Mouse (Mus musculus): ENCODE measurements at regions not wholly inside any gene's neighbourhood (a gene's known extent, or its start where the extent isn't known, plus 50 kb on each side); places are given as distances from the start of the nearest gene placed in this dataset.
A peak's percentile ranks its signal among the peaks of the same experiment; 100 is the strongest.

GRCm38 (mm10) chr3:148572493-148572892 is 417.9 kb downstream of the Adgrl2 start:
- DNase-seq (ENCODE audit: low spot score in 2 of 2) = no peak
- intact Hi-C loops (cut with DNase I) = no loop called here

- intact Hi-C loops (cut with DNase I) = no loop called here
- DNase-seq (ENCODE audit: low spot score in 2 of 2) = no peak
Measured at GRCm38 (mm10) chr3:148564716-148565115, 425.6 kb downstream of the Adgrl2 start.

- intact Hi-C loops (cut with DNase I) = no loop called here
Measured at GRCm38 (mm10) chr3:148561211-148561610, 429.1 kb downstream of the Adgrl2 start.

GRCm38 (mm10) chr3:148559752-148560460 is 430.4 kb downstream of the Adgrl2 start:
- DNase-seq (ENCODE audit: low spot score in 2 of 2) = peak in 1 of 2 experiments; percentile 2
- intact Hi-C loops (cut with DNase I) = no loop called here

More at GRCm38 (mm10) chr3:148561211-148561610, 429.1 kb downstream of the Adgrl2 start:
- DNase-seq (ENCODE audit: low spot score in 2 of 2) = no peak

- intact Hi-C loops (cut with DNase I) = no loop called here
- DNase-seq (ENCODE audit: low spot score in 2 of 2) = no peak
Measured at GRCm38 (mm10) chr3:148558592-148559157, 431.7 kb downstream of the Adgrl2 start.

- no peak for DNase-seq (ENCODE audit: low spot score in 2 of 2)
- intact Hi-C loops (cut with DNase I) = no loop called here
Measured at GRCm38 (mm10) chr3:148555324-148555723, 435.0 kb downstream of the Adgrl2 start.

- intact Hi-C loops (cut with DNase I) = no loop called here
- no peak for DNase-seq (ENCODE audit: low spot score in 2 of 2)
Measured at GRCm38 (mm10) chr3:148550716-148551115, 439.6 kb downstream of the Adgrl2 start.

GRCm38 (mm10) chr3:148544929-148545328 is 445.4 kb downstream of the Adgrl2 start:
- intact Hi-C loops (cut with DNase I) = no loop called here

GRCm38 (mm10) chr3:148542217-148542616 is 448.1 kb downstream of the Adgrl2 start:
- intact Hi-C loops (cut with DNase I) = no loop called here
- no peak for DNase-seq (ENCODE audit: low spot score in 2 of 2)

More at GRCm38 (mm10) chr3:148544929-148545328, 445.4 kb downstream of the Adgrl2 start:
- no peak for DNase-seq (ENCODE audit: low spot score in 2 of 2)

GRCm38 (mm10) chr3:148537669-148538271 is 452.6 kb downstream of the Adgrl2 start:
- intact Hi-C loops (cut with DNase I) = no loop called here
- DNase-seq (ENCODE audit: low spot score in 2 of 2) = no peak

- intact Hi-C loops (cut with DNase I) = no loop called here
Measured at GRCm38 (mm10) chr3:148529893-148530292, 460.5 kb downstream of the Adgrl2 start.

GRCm38 (mm10) chr3:148510381-148510780 is 480.0 kb downstream of the Adgrl2 start:
- DNase-seq (ENCODE audit: low spot score in 2 of 2) = no peak
- intact Hi-C loops (cut with DNase I) = no loop called here

More at GRCm38 (mm10) chr3:148529893-148530292, 460.5 kb downstream of the Adgrl2 start:
- no peak for DNase-seq (ENCODE audit: low spot score in 2 of 2)

- intact Hi-C loops (cut with DNase I) = no loop called here
- DNase-seq (ENCODE audit: low spot score in 2 of 2) = no peak
Measured at GRCm38 (mm10) chr3:148504928-148505327, 485.4 kb downstream of the Adgrl2 start.

GRCm38 (mm10) chr3:148503432-148503831 is 486.9 kb downstream of the Adgrl2 start:
- no peak for DNase-seq (ENCODE audit: low spot score in 2 of 2)
- intact Hi-C loops (cut with DNase I) = no loop called here

- intact Hi-C loops (cut with DNase I) = no loop called here
- DNase-seq (ENCODE audit: low spot score in 2 of 2) = no peak
Measured at GRCm38 (mm10) chr3:148501801-148502200, 488.6 kb downstream of the Adgrl2 start.

GRCm38 (mm10) chr3:148496672-148497071 is 493.7 kb downstream of the Adgrl2 start:
- DNase-seq (ENCODE audit: low spot score in 2 of 2) = no peak
- intact Hi-C loops (cut with DNase I) = no loop called here

GRCm38 (mm10) chr3:148491287-148491686 is 499.1 kb downstream of the Adgrl2 start:
- DNase-seq (ENCODE audit: low spot score in 2 of 2) = no peak
- intact Hi-C loops (cut with DNase I) = no loop called here

GRCm38 (mm10) chr3:148489201-148489600 is 501.2 kb downstream of the Adgrl2 start:
- DNase-seq (ENCODE audit: low spot score in 2 of 2) = no peak

GRCm38 (mm10) chr3:148487949-148488348 is 502.4 kb downstream of the Adgrl2 start:
- intact Hi-C loops (cut with DNase I) = no loop called here
- DNase-seq (ENCODE audit: low spot score in 2 of 2) = no peak

More at GRCm38 (mm10) chr3:148489201-148489600, 501.2 kb downstream of the Adgrl2 start:
- intact Hi-C loops (cut with DNase I) = no loop called here

- intact Hi-C loops (cut with DNase I) = no loop called here
- no peak for DNase-seq (ENCODE audit: low spot score in 2 of 2)
Measured at GRCm38 (mm10) chr3:148475862-148476261, 514.5 kb downstream of the Adgrl2 start.
